Mouse (Mus musculus) heart, embryonic 11.5 days (tissue): ENCODE results near the gene Csnk2a1. TPM values are rescaled to one million over a fixed set of nuclear protein-coding genes. Genes with fewer than 3 reads are reported as not detected.
A peak's percentile ranks its signal among the peaks of the same experiment; 100 is the strongest.

Experiments
- ATAC-seq: fragments of 200-750 bp; cut with Nextera tagmentation; replicated peaks from 2 replicates; pipeline ENCODE4 v1.8.0; 2017; ENCODE audit warnings: moderate library complexity; ENCODE audit not compliant: insufficient number of reproducible peaks, low FRiP score, low TSS enrichment
- H3K27ac ChIP-seq: fragments of 300-500 bp; sonication (generic); 2 replicates; pipeline ENCODE4 v1.5.1; 2014; ENCODE audit warnings: mild to moderate bottlenecking, low read depth, low read length
- H3K27me3 ChIP-seq: fragments of 300-500 bp; sonication (generic); 2 replicates; pipeline ENCODE4 v1.6.1; 2014; ENCODE audit warnings: mild to moderate bottlenecking, low read length, mixed read lengths; ENCODE audit not compliant: control insufficient read depth, insufficient read depth
- H3K36me3 ChIP-seq: fragments of 300-500 bp; sonication (generic); 2 replicates; pipeline ENCODE4 v1.6.1; 2014; ENCODE audit warnings: mild to moderate bottlenecking, low read length, moderate library complexity, mixed read lengths; ENCODE audit not compliant: control insufficient read depth, insufficient read depth
- H3K4me1 ChIP-seq: fragments of 300-500 bp; sonication (generic); 2 replicates; pipeline ENCODE4 v1.6.1; 2014; ENCODE audit warnings: low read length; ENCODE audit not compliant: control insufficient read depth, insufficient read depth
- H3K4me2 ChIP-seq: fragments of 300-500 bp; sonication (generic); 2 replicates; pipeline ENCODE4 v1.6.1; 2014; ENCODE audit warnings: mild to moderate bottlenecking, moderate library complexity
- H3K4me3 ChIP-seq: fragments of 300-500 bp; sonication (generic); 2 replicates; pipeline ENCODE4 v1.5.1; 2014; ENCODE audit warnings: low read depth, low read length
- H3K9ac ChIP-seq: fragments of 300-500 bp; sonication (generic); 2 replicates; pipeline ENCODE4 v1.6.1; 2014; ENCODE audit warnings: mild to moderate bottlenecking, low read depth, low read length, moderate library complexity
- H3K9me3 ChIP-seq: fragments of 300-500 bp; sonication (generic); replicated peaks from 2 replicates; pipeline ENCODE4 v1.6.1; 2016; ENCODE audit warnings: low read length; ENCODE audit not compliant: control insufficient read depth
- WGBS: fragments of 180-500 bp; shearing (Covaris S2); extraction: QIAGEN DNeasy Blood & Tissue Kit; methylation state at CpG from one replicate; pipeline ENCODE4 v1.1.7; 2014; ENCODE audit not compliant: insufficient replicate concordance; 5-methylcytosine and 5-hydroxymethylcytosine counted together
- polyA plus RNA-seq: library from polyadenylated mRNA; unstranded; fragments of >200 nt; fragmentation: Nextera tagmentation; extraction: Ambion mirVana; gene quantifications from 2 replicates; pipeline ENCODE4 v1.2.1, GENCODE M21; 2014

Gene Csnk2a1
- polyA plus RNA-seq, 1 experiment from 2014 or later: 90.5 TPM

DNA sequence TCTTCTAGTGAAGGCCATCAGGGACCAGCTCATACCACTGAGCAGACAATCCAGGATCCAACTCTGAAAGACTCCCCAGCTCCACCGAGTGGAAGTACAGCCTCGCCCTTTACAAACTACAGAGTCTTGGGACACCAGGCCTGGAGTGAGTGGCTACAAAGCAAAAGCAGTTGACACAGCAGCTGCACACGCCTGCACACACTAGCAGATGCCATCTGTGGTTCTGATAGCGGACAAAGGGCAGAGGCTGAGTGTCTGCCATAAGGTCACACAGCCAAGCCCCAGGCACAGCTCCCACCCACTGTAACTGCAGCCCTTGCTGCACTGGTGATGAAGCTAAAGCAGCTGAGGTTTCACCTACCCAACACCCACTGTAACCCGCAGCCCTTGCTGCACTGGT lies 94.9 kb downstream of the Csnk2a1 start:
- Histone ChIP-seq H3K27me3 (no peaks in the 10 kb centered on the region), H3K36me3 (peaks cover 37% of the 10 kb centered on the region), H3K9me3 (no peaks in the 10 kb centered on the region), H3K4me1 (no peaks in the 10 kb centered on the region), H3K27ac (no peak overlapping the region), H3K9ac (no peak overlapping the region), H3K4me2 (no peak overlapping the region), H3K4me3 (no peak overlapping the region)
- ATAC-seq: no peak
- WGBS: 84% methylated on average over 5 of the region's 5 CpGs

DNA sequence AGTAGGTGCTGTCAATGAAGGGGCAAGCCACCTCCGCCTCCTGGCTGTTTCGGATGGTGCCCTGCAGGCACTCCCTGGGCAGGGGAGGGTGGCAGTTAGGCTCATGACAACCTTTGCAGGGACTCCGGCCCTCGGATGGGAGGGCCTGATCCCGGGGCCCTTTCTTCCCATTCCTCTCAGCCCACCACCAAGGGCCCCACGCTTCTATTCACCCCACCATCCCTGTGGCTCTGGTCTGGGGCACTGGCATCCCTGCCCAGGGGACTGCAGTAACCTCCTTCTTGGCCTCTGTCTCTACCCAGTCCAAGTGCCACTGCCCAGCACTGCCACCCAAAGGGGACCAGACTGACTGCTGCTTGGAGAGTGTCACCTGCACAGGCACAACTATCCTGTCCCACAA lies 95.6 kb downstream of the Csnk2a1 start:
- Histone ChIP-seq H3K9ac (no peak overlapping the region), H3K27ac (no peak overlapping the region), H3K4me1 (no peaks in the 10 kb centered on the region), H3K27me3 (no peaks in the 10 kb centered on the region), H3K4me2 (no peak overlapping the region), H3K4me3 (no peak overlapping the region), H3K9me3 (no peaks in the 10 kb centered on the region), H3K36me3 (peaks cover 37% of the 10 kb centered on the region)
- no peak for ATAC-seq
- WGBS: 94% methylated on average over 6 of the region's 6 CpGs

DNA sequence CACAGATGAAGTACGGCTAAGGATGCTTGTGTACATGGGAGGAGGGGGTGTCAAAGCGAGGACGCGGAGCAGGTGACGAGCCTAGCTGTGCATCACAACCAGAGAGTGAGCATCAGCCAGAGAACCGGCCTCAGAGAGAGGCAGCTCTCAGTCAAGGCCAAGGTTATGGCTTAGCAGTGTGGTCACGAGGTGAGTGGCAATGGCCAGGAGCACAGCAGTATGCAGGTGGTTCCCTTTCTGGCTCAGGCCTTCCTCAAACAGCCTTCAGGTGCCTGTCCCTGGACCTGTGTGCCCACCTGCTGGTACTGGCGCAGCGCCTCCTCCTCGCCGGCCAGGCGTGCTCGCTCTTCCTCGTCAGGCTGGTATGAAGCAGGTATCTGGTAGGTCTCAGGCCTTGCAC lies 97.3 kb downstream of the Csnk2a1 start:
- H3K4me2 ChIP-seq: no peak overlapping the region
- H3K9me3 ChIP-seq: no peaks in the 10 kb centered on the region
- H3K27me3 ChIP-seq: no peaks in the 10 kb centered on the region
- H3K9ac ChIP-seq: no peak overlapping the region
- no peak overlapping the region for H3K27ac ChIP-seq
- peaks cover 28% of the 10 kb centered on the region for H3K36me3 ChIP-seq
- WGBS: 94% methylated on average over 14 of the region's 14 CpGs
- H3K4me1 ChIP-seq: no peaks in the 10 kb centered on the region
- no peak for ATAC-seq
- H3K4me3 ChIP-seq: no peak overlapping the region

DNA sequence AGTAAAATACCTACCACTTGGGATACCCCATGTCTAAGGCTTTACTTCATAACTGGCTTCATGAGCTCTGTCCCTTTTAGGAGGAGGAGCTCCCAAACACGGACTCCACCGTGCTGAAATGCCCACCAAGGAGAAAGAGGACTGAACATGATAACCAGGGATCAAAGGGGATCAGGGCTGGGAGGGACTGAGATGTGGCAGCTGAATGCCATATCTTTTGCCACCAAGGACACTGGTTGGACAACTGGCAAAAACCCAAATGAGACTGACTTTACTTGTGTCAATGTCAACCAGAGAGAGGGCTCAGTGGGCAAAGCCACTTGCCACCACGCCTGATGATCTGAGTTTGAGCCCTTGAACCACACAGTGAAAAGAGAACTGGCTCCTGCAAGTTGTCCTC lies 98.2 kb downstream of the Csnk2a1 start:
- no peaks in the 10 kb centered on the region for H3K9me3 ChIP-seq
- 75% methylated on average over 3 of the region's 3 CpGs for WGBS
- H3K4me3 ChIP-seq: no peak overlapping the region
- ATAC-seq: no peak
- H3K4me1 ChIP-seq: no peaks in the 10 kb centered on the region
- no peak overlapping the region for H3K27ac ChIP-seq
- peaks cover 28% of the 10 kb centered on the region for H3K36me3 ChIP-seq
- H3K9ac ChIP-seq: no peak overlapping the region
- no peaks in the 10 kb centered on the region for H3K27me3 ChIP-seq
- no peak overlapping the region for H3K4me2 ChIP-seq

DNA sequence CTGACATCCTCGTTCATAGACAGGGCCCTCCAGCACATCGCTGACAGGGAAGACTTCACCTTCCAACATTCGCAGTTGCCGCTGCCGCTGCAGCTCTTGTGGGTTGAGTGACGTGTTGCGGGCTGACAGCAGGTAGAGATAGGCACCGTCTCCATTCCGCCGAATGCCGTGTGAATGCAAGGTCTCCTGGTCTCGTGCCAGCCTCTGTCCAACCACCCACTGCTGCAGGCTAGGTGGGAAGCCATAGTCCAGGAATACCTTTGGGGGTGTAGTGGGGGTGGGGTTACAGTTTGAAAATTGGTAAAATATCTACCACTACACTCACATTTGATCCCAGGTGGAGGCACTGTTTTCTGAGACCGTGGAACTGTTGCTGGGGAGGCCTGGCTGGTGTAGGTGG lies 99.5 kb downstream of the Csnk2a1 start:
- 82% methylated on average over 13 of the region's 13 CpGs for WGBS
- no peak for ATAC-seq

DNA sequence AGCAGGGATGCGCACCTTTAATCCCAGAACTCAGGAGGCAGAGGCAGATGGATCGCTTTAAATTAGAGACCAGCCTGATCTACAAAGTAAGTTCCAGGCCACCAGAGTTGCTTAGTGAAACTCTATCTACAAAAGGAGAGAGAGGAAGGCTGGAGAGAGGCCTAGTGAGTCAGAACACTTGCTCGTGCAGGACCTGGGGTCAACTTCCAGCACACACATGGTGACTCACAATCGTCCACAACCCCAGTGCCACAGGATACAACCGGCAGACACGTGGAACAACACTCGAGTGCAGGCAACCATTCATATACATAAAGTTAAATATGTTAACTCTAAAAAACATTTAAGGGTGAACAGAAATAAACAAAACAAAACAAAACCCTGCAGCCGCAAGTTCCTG lies 100.0 kb downstream of the Csnk2a1 start:
- H3K4me2 ChIP-seq: no peak overlapping the region
- H3K9me3 ChIP-seq: no peaks in the 10 kb centered on the region
- ATAC-seq: no peak
- no peak overlapping the region for H3K4me3 ChIP-seq
- peaks cover 24% of the 10 kb centered on the region for H3K36me3 ChIP-seq
- no peak overlapping the region for H3K27ac ChIP-seq
- 88% methylated on average over 8 of the region's 8 CpGs for WGBS
- H3K9ac ChIP-seq: no peak overlapping the region
- H3K4me1 ChIP-seq: peaks cover 11% of the 10 kb centered on the region
- no peaks in the 10 kb centered on the region for H3K27me3 ChIP-seq

More for the DNA sequence above, 99.5 kb downstream of the Csnk2a1 start:
- no peak overlapping the region for H3K4me2 ChIP-seq
- no peaks in the 10 kb centered on the region for H3K27me3 ChIP-seq
- no peak overlapping the region for H3K9ac ChIP-seq
- H3K27ac ChIP-seq: no peak overlapping the region
- H3K4me3 ChIP-seq: no peak overlapping the region
- H3K36me3 ChIP-seq: peaks cover 24% of the 10 kb centered on the region
- no peaks in the 10 kb centered on the region for H3K9me3 ChIP-seq
- H3K4me1 ChIP-seq: peaks cover 7% of the 10 kb centered on the region

DNA sequence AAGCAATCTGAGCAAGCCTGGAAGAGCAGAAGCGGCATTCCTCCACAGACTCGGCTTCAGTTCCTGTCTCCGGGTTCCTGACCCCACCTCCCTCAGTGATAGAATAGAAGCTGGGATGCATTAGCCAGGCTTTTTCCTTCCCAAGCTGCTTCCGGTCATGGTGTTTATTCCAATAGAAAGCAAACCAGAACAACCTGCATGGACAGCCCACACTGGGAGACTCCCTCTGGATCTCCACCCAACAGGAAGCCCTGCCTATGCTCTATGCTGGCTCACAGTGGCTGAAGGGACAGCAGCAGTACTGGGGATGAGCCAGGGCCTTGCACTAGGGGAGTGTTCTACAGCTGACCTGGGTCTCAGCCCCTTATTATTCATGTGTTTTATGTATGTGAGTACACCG lies 101.3 kb downstream of the Csnk2a1 start:
- Histone ChIP-seq H3K4me1 (peaks cover 11% of the 10 kb centered on the region), H3K4me3 (no peak overlapping the region), H3K27me3 (no peaks in the 10 kb centered on the region), H3K27ac (no peak overlapping the region), H3K9ac (no peak overlapping the region), H3K9me3 (no peaks in the 10 kb centered on the region), H3K36me3 (peaks cover 20% of the 10 kb centered on the region), H3K4me2 (no peak overlapping the region)
- no peak for ATAC-seq
- 66% methylated on average over 5 of the region's 5 CpGs for WGBS

DNA sequence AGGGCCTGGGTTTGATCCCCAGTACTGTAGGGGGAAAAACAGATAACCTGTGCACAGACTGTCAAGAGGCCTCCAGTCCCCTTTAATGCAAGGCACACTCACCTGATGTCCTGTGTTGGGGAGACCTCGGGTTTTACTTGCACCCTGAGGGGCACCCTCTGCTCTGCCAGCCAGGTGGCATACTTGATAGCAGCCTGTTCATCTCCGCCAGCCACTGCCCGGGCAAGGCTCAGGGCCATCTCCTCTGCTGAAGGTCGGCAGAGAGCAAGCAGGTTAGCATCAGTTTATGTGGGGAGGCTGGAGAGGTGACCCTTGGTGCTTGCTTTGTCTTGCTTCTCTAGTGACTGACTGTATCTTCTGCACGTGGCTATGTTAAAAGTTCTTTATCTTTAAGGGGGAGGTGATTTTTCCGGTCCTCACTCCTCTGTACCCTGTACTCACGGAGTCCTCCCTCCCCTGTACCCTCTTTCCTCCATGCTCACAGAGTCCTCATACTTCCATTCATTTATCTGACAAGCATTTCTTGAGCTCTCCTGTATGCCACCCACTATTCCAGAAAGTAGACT lies 104.3 kb downstream of the Csnk2a1 start:
- Histone ChIP-seq H3K36me3 (peaks cover 4% of the 10 kb centered on the region), H3K4me3 (peak overlapping the region; percentile 74), H3K9me3 (no peaks in the 10 kb centered on the region), H3K4me2 (peak overlapping the region; percentile 94), H3K27ac (no peak overlapping the region), H3K9ac (peak overlapping the region; percentile 89), H3K4me1 (peaks cover 11% of the 10 kb centered on the region), H3K27me3 (no peaks in the 10 kb centered on the region)
- WGBS: 45% methylated on average over 7 of the region's 7 CpGs
- ATAC-seq: no peak
